Mouse (Mus musculus) right cerebral cortex, postnatal 4 days (tissue): ENCODE results near the gene Bub3.
A peak's percentile ranks its signal among the peaks of the same experiment; 100 is the strongest.

Source experiments
- DNase-seq: peaks from one replicate; pipeline ENCODE4 v3.0.0-alpha.2; 2022

Gene Bub3

DNA sequence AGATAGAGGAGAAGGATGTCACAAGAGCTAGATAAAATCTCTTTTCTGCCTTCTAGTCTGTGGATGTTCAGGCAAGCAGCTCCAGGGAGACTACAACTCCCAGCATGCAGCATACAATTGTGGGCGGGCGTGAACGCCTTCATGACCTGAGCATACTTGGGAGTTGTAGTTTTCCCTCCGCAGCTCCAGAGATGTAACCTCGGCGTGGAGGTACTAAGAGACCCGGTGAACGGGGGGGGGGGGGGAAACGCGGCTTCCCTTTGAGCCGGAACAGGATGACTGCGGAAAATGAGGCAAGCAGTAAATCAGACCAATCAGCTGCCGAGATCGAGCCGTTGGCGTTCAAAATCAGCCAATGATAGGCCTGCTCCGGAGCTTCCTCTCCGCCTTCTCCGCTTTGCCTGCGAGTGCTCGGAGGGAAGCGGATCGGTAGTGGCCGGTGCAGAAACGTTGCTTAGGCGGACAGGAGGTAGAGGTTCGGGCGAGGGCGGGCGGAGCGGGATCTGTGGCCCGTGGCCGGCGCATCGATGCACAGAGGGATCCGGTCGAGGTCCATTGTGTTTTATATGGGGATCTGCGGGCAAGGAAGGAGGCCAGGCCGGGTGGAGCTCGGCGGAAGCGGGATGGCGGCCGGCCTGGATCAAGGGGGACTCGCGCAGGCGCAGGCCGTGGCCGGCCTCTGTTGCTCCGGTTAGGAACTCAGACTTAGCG, at the start of gene Bub3:
Bub3 (plus strand) TSS at position 237 of the 711 bp plus-strand sequence.
- DNase-seq = peak; percentile 79

DNA sequence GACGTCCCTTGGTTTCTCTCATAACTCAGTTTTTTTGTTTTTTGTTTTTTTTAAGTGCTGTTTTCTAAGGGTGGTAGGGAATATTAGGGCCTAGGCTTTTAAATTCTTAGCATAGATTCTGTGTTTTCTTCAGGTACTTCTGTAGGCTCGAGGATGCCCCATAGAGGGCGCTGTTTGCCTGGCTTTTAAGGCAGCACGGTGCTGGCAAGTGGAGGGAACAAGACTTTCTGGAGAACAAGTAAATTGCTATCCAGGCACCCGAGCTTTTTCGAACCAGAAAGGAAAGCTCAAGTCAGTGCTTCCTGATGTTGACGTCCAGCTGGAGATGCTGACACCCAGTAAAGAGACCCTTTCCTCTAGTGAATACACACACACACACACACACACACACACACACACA, 20.0 kb upstream of the Bub3 start:
- DNase-seq = peak; percentile 96

DNA sequence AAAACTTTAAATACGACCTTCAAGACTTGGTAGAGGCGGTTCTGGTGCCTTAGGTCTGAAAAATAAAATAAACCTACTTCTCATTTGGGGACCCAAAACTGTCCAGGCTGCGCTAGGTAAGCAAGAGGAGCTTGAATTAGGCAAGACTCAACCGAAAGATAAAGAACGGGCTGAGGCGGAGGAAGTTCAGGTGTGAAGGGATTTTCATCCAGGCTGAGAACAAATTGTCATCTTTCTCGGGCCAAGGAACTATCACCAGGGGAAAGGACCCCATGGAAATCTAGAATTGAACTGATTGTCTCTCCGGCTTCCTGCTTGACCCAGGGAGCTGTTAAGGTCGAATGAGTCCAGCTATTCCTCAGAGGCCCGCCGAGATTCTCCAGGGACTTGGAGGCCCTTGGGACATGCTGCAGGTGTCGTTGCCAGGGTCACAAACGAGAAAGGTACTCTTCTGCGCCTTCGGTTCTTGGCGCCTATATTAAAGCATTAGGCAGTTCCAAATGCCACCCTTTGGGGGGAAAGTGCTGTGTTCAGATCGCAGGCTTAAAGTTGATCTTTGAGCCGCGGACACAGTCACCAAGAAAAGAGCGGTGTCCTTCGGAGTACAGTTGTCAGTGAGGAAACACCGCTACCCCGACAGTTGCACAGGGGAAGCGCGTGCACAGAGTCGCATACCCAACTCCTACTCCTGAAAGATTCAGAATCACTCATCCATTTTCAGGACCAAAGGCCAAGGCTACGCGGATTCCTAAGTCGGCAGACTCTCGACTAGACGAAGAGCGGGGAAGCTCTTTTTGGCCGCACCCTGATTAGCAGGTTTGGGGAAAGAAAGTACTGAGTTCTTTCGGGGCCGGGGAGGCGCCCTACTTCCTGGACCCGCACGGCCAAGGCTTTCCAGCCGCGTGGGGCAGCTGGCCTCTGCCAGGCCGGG, 18.6 kb upstream of the Bub3 start:
- DNase-seq = no peak

DNA sequence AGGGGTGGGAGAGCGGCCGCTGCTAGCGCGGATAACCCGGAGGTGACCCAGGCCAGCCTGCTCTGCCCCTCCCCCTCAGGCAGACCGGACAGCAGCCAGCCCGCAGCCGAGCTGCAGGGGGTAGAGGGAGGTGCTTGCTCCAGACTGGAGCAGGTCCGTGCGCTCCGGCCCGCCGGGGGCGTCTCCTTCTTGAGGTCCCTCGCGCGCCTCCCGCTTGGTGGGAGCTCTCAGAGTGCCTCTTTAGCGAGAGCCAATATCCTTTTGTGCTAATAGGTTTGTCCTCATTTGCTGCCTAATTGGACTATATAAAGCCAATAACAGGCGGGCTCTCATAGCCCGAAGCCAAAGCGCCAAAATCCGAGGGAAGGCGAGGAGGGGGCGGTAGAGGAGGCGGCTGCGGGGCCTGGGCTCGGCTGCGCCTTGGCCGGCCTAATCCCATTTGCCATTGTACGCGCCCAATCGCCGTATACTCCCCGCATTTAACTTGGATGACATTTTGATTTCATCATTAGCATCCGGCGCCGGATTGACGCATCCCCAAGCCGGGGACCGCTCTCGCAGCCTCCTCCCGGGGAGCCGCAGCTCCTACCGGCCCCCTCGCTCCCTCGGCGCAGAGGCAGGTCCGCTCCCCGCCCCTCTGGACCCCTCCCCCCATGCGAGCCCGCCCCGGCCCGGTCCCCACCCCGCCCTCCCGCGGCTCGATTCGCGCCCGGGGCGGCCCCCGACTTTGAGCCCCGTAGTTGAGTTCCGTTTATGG, 17.7 kb upstream of the Bub3 start, which contains the start of gene Hmx3:
Hmx3 (plus strand) TSS at position 753 of the 757 bp plus-strand sequence.
- no peak for DNase-seq

DNA sequence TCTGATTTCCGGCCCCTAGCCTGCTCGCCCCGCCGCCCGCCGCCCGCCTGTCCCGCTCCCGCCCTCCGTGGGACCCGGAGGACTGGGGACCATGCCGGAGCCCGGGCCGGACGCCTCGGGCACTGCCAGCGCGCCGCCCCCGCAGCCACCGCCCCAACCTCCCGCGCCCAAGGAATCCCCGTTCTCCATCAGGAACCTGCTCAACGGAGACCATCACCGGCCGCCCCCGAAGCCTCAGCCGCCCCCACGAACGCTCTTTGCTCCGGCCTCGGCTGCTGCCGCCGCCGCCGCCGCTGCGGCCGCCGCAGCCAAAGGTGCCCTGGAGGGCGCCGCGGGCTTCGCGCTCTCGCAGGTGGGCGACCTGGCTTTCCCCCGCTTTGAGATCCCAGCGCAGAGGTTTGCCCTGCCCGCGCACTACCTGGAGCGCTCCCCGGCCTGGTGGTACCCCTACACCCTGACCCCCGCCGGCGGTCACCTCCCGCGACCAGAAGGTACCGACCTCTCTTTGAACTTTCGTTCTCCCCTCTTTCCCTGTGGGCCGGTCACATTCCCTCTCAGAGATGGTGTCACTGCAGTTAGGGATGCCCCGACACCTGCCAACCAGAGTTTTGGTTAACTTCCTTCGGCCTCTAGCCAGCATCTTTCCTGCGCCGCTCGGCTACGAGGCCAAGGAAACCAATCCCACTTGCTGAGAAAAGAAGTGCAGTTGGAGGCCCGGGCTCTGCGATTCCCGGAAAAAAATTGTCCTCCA, 17.0 kb upstream of the Bub3 start:
- no peak for DNase-seq

DNA sequence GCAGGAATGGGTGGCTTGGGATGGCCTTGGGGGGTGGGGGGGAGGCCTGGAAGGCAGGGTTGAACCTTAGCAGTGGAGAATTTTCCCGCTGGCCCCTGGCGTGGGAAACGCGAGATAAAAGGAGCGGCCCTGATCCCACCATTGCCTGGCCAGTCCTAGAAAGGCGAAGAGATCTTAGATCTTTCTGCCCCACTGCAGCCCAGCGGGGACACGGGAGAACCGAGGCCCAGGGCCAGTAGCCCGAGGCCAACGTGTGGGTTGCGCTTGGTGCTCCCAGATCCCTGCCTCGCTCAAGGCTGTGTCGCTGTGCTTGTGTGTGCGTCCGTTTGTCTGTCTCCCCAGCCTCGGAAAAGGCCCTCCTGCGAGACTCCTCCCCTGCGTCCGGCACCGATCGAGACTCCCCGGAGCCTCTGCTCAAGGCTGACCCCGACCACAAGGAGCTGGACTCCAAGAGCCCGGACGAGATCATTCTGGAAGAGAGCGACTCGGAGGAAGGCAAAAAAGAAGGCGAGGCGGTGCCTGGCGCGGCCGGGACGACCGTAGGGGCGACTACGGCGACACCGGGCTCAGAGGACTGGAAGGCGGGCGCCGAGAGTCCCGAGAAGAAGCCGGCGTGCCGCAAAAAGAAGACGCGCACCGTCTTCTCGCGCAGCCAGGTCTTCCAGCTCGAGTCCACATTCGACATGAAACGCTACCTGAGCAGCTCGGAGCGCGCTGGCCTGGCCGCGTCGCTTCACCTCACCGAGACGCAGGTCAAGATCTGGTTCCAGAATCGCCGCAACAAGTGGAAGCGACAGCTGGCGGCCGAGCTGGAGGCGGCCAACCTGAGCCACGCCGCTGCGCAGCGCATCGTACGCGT, 16.2 kb upstream of the Bub3 start:
- DNase-seq = no peak

DNA sequence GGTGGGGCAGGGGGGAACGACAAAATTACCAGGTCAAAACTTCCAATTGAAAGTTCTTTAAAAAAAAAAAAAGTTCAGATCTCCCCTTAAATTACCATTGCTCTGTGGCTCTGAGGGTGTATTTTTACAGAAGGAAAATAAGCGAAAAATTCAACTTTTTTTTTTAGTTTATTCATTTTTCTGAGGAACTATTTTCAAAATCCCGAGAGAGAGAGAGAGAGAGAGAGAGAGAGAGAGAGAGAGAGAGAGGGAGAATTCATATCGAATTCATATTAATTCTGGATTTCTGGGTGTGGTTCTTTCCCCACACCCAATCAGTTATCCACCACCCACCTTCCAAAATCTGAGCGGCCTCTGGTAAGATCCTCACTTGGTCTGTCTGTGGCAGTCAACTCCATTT, 15.2 kb upstream of the Bub3 start:
- DNase-seq = no peak

DNA sequence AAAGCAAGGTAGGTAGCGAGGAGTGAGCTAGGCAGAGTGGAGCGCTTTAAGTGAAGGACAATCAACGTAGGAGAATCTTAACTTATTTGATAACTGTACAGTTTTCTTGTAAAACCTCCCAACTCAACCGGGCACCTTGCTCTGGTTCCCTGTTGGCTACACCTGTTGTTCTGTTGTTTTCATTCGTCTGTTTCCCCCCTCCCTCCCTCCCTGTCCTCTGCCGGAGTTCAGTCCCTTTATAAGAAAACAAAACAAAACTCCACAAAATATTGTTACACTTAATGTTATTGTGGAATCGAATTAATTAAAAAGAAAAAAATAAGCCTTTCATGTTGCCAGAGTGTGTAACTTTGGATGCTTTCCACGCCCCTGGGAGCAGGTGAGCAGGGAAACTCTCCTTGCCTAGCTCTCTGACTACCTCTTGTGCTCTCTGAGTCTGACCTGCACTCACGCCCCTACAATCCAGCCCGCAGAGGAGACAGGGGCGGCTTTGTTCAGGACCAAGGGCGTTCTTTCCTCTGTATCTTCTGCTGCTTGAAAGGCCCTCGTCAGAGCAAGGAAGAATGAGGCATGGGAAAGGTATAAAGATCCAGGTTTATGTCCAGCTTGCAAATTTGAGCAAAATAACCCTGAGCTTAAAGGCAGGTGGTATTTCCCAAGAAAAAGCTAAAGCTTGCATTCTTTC, 14.2 kb upstream of the Bub3 start:
- DNase-seq = no peak

DNA sequence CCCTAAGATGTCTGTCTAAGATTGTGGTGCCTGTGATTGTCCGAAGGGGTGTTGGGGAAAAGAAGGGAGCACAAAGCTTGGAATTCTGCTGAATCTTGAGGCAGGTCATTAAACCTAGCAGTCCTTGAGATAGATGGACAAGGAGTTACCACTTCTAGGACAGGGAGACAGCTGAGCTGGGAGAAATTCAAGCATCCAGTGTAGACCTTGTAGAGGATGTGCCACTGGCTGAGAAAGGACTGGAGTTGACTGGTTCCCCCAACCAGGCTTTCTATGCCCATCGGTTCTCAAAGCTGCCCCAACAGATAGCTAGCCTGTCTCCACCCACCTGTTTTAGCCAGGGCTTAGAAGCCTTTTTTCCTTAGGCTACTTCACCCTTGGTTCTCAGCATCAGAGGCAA, 13.6 kb upstream of the Bub3 start:
- DNase-seq = no peak

DNA sequence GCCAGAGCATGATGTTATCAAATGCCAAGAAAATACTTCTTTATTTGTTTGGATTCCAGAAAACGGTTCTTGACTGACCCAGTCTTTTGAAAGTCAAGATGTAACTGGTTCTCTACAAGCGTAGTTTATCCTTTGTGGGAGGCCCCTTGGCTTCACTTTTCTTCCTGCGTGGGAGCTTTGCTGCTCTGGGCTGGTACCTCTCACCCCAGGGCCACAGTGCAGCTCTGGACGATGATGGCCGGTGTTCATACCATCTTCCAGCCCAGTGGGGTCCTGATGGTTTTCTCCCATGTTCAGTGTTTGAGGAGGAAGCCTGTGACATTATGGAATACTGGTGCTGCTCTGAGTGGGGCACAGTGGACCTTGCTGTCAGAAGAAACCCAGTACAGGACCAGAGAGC, 12.5 kb upstream of the Bub3 start:
- no peak for DNase-seq

DNA sequence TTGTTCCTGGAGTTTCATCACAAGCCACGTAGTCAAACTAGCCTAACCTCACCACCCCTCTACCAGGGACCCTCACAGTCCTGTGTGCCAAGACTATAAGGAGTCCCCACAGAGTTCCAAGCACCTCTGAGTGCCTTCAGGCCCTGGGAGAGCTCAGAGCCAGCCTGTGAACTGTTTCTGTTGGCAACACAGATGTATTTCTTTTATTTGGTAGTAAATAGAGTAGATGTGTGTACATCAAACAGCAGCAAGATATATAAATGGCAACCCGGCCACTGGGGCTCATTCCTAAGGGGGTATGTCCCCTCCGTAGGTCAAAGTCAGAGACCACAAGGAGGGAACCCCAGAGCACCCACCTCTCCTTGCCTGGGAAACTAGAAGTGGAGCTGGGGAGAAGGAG, 11.5 kb upstream of the Bub3 start, which contains the start of gene Hmx2:
Hmx2 (plus strand) TSS at position 301 of the 400 bp plus-strand sequence.
- no peak for DNase-seq

DNA sequence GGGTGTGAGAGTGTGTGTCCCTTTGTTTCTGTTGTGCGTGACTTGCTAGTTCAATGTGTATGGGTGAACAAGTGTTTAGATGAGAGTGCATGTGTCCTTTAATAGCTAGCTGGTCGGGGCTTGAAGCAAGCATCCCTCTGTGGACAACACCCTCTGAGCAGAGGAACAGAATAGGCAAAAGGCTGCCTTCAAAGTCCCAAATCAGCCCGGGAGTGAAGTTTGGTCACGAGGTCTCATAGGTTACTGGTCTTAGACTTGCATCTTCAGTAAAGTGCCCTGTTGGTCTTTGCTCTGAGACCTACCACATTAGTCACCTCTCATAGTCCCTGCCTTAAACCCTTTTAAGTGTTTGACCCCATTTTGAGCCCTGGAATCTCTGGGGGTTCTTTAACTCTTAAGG, 8.6 kb upstream of the Bub3 start:
- DNase-seq = no peak

DNA sequence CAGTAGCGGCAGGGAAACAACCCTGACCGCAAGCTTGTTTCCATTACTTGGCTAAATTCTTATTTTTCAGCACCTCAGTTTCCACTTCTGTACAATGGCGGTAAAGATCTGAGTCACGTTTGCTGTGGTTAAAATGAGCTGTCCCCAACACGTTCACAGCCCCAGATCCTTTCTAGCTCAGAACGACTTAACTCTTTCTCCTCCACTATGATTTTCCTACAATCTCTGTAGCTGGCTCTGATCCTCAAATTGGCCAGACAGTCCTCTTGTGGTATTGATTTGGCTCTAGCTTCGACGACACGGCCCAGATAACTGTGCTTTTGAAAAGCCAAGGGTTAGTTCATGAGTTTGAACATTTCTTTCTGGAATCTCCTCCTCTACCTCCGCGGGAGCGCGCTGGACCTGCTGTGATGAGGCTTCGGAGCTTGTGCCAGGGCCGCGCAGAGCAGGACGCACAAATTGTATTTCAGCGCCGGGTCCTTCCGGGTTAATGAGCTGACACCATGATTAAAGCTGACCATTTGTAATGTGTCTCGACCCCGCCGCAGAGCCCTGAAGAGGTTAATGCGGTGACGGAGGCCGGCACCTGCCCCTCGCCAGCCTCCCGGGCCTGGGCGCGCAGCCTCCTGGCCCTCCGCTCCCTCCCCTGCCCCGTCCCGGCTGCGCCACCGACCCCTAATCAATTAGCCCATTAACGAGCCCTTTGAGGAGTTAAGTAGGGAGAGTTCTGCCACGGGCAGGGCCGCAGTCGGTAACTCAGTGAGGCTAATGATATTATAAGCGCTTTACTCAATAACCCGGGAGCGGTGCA, 7.9 kb upstream of the Bub3 start:
- no peak for DNase-seq

DNA sequence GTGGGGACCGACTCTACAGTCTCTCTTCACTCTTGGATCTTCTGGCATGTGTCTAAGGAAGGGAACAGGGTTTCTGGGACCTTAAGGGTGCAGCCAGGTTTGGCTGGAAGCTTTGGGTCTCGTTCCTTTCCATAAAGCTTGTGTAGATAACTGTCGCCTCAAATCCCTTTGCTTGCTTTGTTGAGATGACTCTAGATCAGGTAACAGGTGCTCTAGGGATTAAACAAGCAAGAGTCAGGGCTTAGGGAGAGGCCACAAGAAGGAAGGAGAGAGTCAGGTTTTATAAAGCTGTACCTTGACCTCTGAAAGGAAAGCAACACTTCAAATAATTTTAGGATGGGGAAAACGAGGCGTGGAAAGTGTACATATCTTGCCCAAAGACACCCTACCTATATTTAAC, 7.2 kb upstream of the Bub3 start:
- no peak for DNase-seq

DNA sequence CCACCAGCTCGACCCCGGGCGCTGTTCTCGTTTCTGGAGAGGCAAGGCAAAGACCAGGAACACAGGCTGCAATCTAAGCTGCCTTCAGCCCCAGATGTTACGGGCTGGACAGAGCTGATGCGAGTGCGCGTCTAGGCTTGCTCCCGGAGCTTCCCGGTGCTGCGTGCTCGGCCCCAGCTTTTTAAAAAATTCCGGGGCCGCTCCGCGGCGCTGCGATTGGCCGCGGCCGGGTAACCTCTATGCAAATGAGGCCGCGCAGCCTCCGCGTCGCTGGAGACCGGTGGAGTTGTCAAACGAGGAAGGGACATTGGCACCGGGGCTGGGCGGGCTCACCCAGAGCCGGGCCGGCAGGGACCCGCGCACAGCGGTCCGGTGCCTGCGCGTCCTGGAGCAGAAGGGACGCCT, 6.2 kb upstream of the Bub3 start:
- no peak for DNase-seq

DNA sequence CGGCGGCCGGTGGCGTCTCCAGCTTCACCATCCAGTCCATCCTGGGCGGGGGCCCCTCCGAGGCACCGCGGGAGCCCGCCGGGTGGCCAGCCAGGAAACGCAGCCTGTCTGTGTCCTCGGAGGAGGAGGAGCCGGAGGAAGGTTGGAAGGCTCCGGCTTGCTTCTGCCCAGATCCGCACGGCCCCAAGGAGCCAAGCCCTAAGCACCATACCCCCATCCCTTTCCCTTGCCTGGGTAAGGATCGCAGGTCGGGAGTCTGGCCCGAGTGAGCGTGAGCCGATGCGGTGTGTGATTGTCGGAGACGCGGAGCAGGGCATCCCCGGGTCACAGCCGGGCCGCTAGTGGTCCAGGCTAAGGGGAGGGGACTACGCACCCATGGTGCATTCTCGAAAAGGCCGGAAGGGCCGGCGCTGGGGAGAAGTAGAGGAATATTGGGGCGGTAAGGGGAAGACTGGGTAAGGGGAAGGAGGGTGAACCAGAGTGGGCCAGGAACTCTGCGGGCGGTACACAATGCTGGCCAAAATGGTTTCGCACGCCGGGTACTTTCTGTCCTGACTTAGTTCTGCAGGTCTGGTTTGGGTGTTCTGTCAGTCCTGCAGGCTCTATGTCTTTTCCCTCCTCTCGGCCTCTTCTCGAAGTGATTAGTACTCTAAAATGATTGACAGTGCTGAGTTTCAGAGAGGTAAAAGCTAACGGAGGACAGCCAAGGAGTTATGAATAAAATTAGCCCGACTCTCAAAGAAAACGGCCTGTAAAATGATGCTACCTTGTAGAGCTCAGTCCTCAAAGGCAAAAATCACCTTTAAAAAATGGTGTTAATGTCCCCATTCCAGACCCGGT, 5.5 kb upstream of the Bub3 start:
- DNase-seq = no peak

DNA sequence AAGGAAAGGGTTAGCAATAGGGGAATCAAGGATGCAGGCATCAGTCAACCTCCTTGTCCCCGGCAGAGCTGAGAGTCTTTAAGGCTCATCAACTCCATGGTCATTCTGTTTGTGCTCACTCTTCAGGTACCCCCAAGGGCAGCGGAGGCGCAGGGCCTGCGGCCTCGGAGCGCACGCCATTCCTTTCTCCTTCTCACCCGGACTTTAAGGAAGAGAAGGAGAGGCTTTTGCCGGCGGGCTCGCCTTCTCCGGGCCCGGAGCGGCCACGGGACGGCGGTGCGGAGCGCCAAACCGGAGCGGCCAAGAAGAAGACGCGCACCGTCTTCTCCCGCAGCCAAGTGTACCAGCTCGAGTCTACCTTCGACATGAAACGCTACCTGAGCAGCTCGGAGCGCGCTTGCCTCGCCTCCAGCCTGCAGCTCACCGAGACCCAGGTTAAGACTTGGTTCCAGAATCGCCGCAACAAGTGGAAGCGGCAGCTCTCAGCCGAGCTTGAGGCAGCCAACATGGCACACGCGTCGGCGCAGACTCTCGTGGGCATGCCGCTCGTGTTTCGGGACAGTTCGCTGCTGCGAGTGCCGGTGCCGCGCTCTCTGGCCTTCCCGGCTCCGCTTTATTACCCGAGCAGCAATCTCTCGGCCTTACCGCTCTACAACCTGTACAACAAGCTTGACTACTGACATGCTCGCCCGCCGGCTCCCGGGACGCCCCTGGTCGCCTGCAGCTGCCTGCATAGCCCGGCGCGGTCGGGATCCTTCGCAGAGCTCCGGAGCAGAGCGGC, 4.5 kb upstream of the Bub3 start:
- no peak for DNase-seq

DNA sequence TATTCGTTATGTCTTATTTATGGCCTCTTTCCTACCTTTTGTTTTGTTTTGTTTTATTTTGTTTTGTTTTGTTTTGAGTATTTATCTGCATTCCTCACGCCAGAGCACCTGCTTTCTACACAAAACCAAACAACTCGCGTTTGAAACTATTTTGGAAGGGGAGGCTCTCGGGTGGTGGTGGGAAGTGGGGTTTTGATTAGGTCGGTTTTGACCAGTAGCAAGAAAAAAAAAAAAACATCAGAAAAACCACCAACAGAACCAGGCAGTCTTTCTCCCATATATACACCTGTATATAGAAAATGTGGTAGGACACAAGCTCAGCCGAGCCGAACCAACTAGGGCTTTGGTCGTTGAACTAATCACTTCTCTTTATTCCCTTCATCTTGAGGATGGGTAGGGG, 3.9 kb upstream of the Bub3 start:
- no peak for DNase-seq
